Mouse (Mus musculus): ENCODE results near the gene Fbxo46. TPM values are rescaled to one million over a fixed set of nuclear protein-coding genes. Genes with fewer than 3 reads are reported as not detected.
A peak's percentile ranks its signal among the peaks of the same experiment; 100 is the strongest.

The Fbxo46 gene
- total and polyA plus RNA-seq, 2 experiments from 2014 or later, result 9.9 to 20.6 TPM

DNA sequence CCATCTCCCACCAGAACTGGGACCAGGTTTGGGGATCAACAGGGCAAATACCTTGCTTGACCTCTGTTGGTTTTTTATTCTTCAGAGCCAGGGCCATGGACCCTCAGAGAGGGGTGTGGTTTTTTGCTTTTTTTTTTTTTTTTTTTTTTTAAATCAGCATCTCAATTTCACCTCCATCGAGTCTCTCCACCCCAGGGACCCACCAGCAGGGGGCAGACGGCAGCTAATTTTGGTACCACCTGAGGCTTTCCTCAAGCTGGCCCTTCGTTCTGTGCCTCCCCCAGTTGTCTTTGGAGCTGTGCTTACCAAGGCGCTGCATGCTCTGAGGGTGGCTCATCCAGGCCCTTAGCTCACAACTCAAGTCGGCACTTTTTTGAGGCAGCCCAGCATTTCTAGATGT is 17.7 kb downstream of the Fbxo46 start:
- Histone ChIP-seq H3K36me3 (ENCODE audit: insufficient read depth, low read length) (peaks cover 45% of the 10 kb centered on the region), H3K27ac (ENCODE audit: low read depth, low read length) (no peak overlapping the region)
- ATAC-seq (ENCODE audit: low FRiP score), result no peak

DNA sequence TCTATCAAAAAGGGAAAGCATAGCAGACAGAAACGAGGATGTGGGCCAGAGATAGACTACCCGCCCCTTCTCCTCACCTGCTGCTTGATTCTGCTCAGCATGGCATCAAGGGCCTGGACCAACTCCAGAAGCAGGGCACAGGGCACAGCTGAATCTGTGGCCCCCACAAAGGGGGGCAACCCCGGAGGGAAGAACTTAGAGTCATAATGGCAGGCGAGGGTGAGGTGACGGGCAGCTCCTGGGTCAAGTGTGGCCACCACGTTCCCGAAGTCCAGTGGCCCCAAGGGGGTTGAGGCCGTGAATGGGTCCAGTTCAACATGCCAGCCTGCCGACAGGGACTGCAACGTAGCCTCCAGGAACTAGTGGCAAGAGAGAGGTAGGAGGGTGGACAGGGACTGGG is 27.1 kb downstream of the Fbxo46 start:
- TF ChIP-seq CTCF (IDR thresholded peaks at IDR 0.05), result no peak
- ATAC-seq (ENCODE audit: low FRiP score) (no peak), DNase-seq (ENCODE audit: low spot score) (no peak)
- H3K4me3 ChIP-seq (ENCODE audit: low read depth, low read length), result no peak overlapping the region
- WGBS, result 91% methylated on average over 10 of the region's 10 CpGs
- H3K27ac ChIP-seq (ENCODE audit: low read depth, low read length), result no peak overlapping the region
- no peak overlapping the region for H3K9ac ChIP-seq (replicated peaks; ENCODE audit: low read length, poor library complexity, severe bottlenecking)
- peaks cover 12% of the 10 kb centered on the region; the same call in 1 of the 2 replicates for H3K36me3 ChIP-seq (ENCODE audit: insufficient read depth, low read length)
- H3K9me3 ChIP-seq (ENCODE audit: low read length), result no peaks in the 10 kb centered on the region
- H3K4me2 ChIP-seq (ENCODE audit: low read depth, low read length, poor library complexity, severe bottlenecking), result no peak overlapping the region
- no peaks in the 10 kb centered on the region for H3K27me3 ChIP-seq (ENCODE audit: insufficient read depth, low read length)
- H3K4me1 ChIP-seq (ENCODE audit: insufficient read depth, low read length), result peaks cover 10% of the 10 kb centered on the region; the same call in 1 of the 2 replicates

More for the DNA sequence above, 17.7 kb downstream of the Fbxo46 start:
- Histone ChIP-seq H3K4me1 (ENCODE audit: insufficient read depth, low read length) (no peaks in the 10 kb centered on the region), H3K9ac (replicated peaks; ENCODE audit: low read length, poor library complexity, severe bottlenecking) (no peak overlapping the region), H3K4me2 (ENCODE audit: low read depth, low read length, poor library complexity, severe bottlenecking) (no peak overlapping the region), H3K9me3 (ENCODE audit: low read length) (no peaks in the 10 kb centered on the region), H3K4me3 (ENCODE audit: low read depth, low read length) (no peak overlapping the region), H3K27me3 (ENCODE audit: insufficient read depth, low read length) (no peaks in the 10 kb centered on the region)
- 40% methylated on average over 5 of the region's 5 CpGs for WGBS
- no peak for DNase-seq (ENCODE audit: low spot score)
- peak; percentile 59 for TF ChIP-seq CTCF (IDR thresholded peaks at IDR 0.05)

DNA sequence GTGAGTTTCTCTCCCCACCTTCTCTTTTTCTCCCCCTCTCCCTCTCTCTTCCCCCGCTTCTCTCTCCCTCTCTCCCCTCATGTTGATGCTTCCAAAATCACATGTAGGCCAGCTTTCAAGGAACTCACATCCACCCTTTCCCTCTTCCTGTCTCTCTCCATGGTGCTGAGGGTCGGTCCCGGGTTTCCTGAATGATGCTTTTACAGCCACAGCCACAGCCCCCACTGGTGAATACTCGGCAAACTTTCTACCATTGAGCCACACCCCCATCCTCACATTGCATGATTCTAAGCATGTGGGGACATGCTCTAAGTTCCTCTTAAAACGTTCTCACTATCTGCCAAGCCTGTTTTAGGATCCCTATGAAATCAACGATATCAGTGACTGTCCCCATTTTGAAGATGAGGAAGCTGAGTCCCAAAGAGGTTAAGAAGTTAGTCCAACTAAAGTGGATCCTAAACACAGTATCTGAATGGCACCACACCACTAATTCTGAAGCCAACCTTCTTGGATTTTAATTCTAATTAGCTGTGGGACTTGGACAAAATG is 27.9 kb downstream of the Fbxo46 start:
- Histone ChIP-seq H3K9me3 (ENCODE audit: low read length) (no peaks in the 10 kb centered on the region), H3K36me3 (ENCODE audit: insufficient read depth, low read length) (peaks cover 17% of the 10 kb centered on the region; the same call in 1 of the 2 replicates), H3K9ac (replicated peaks; ENCODE audit: low read length, poor library complexity, severe bottlenecking) (no peak overlapping the region), H3K4me2 (ENCODE audit: low read depth, low read length, poor library complexity, severe bottlenecking) (peak overlapping the region; percentile 67), H3K27me3 (ENCODE audit: insufficient read depth, low read length) (no peaks in the 10 kb centered on the region), H3K4me1 (ENCODE audit: insufficient read depth, low read length) (peaks cover 10% of the 10 kb centered on the region; the same call in 1 of the 2 replicates), H3K4me3 (ENCODE audit: low read depth, low read length) (no peak overlapping the region), H3K27ac (ENCODE audit: low read depth, low read length) (no peak overlapping the region)
- ATAC-seq (ENCODE audit: low FRiP score) (no peak), DNase-seq (ENCODE audit: low spot score) (no peak)
- no peak for TF ChIP-seq CTCF (IDR thresholded peaks at IDR 0.05)
- 63% methylated on average over 6 of the region's 6 CpGs for WGBS

DNA sequence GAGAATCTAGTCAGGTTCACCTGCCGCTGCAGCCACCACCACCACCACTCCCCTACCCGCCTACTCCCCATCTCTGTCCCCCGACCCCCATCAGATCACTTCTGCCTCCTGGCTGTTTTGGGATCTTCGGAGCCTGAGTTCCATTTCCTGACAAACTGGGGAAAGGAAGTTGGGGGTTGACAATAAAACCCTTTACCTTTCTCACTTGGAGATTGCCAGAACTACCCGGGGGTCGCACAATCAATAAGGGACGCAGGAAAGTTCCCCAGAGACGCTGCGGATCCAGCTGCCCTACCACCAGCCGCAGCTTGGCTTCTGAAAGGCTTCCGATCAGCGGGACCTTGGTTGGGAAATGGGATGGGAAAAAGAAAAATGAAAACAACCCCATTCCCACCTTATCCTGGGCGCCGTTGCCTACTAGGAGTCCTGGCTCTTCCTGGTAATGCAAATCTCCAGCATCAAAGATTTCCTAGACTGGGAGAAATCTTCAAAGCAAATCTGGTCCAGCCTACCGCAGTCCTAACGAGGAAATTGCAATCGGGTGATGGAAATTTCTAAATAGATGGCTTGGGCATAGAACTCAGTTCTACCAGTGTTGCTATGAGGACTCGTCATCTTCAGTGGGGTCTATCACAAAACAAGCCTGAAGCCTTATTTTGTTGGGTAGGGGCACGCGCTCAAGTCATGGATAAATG is 28.7 kb downstream of the Fbxo46 start:
- WGBS, result 16% methylated on average over 20 of the region's 20 CpGs
- TF ChIP-seq CTCF (IDR thresholded peaks at IDR 0.05), result no peak
- Histone ChIP-seq H3K36me3 (ENCODE audit: insufficient read depth, low read length) (peaks cover 24% of the 10 kb centered on the region), H3K4me1 (ENCODE audit: insufficient read depth, low read length) (peaks cover 10% of the 10 kb centered on the region; the same call in 1 of the 2 replicates), H3K27me3 (ENCODE audit: insufficient read depth, low read length) (no peaks in the 10 kb centered on the region), H3K27ac (ENCODE audit: low read depth, low read length) (peak overlapping the region; percentile 82), H3K4me3 (ENCODE audit: low read depth, low read length) (peak overlapping the region; percentile 58), H3K9ac (replicated peaks; ENCODE audit: low read length, poor library complexity, severe bottlenecking) (peak overlapping the region; percentile 63), H3K9me3 (ENCODE audit: low read length) (no peaks in the 10 kb centered on the region), H3K4me2 (ENCODE audit: low read depth, low read length, poor library complexity, severe bottlenecking) (peak overlapping the region; percentile 67)
- ATAC-seq (ENCODE audit: low FRiP score) (no peak), DNase-seq (ENCODE audit: low spot score) (no peak)

DNA sequence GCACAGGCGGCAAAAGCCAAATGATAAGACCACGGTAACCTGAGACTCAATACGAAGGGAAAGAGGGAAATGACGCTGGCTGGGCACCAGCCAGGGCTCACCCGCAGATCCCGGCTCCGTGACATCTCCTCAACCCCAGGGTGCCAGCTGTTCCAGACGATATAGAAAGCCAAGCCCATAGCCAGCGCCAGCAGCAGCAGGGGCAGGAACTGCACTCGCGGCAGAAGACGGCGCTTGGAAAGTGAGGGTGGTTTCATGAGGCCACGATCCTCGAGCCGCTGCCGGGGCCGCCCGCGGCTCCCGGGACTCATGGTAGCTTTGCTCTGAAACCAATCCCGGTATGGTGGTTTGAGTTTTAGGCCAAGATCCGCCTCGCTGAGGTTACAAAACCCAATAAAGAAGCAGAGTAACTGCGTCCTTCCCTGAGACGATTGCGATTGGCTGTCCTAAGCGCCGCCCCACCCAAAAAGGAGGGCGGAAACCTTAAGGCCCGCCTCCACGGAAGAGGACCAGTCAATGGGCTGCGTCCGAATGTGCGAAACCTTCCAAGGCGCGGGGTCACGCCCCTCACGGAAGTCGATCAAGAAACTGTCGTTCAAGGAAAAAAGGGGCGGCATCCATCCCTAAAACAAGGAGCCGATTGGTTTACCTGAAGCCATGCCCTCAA is 29.3 kb downstream of the Fbxo46 start, which contains the start of gene Qpctl:
Gene Qpctl (minus strand): TSS at position 417 of the 667 bp plus-strand sequence.
- peak within 1 kb of the TSS; percentile 67 for H3K9ac ChIP-seq (replicated peaks; ENCODE audit: low read length, poor library complexity, severe bottlenecking)
- under 1% methylated on average over 43 of the region's 43 CpGs for WGBS
- no peaks in the 10 kb centered on the region for H3K9me3 ChIP-seq (ENCODE audit: low read length)
- H3K27me3 ChIP-seq (ENCODE audit: insufficient read depth, low read length), result no peaks in the 10 kb centered on the region
- peak within 1 kb of the TSS; percentile 58 for H3K4me3 ChIP-seq (ENCODE audit: low read depth, low read length)
- TF ChIP-seq CTCF (IDR thresholded peaks at IDR 0.05), result peak; percentile 6; the same call in 1 of the 2 replicates
- peaks cover 30% of the 10 kb centered on the region for H3K36me3 ChIP-seq (ENCODE audit: insufficient read depth, low read length)
- ATAC-seq (ENCODE audit: low FRiP score) (peak; percentile 96), DNase-seq (ENCODE audit: low spot score) (peak; percentile 100)
- H3K4me2 ChIP-seq (ENCODE audit: low read depth, low read length, poor library complexity, severe bottlenecking), result peak within 1 kb of the TSS; percentile 67
- peaks cover 10% of the 10 kb centered on the region; the same call in 1 of the 2 replicates for H3K4me1 ChIP-seq (ENCODE audit: insufficient read depth, low read length)
- H3K27ac ChIP-seq (ENCODE audit: low read depth, low read length), result peak within 1 kb of the TSS; percentile 82
